Mouse (Mus musculus) forebrain, embryonic 13.5 days (tissue): ENCODE measurements around the gene Dnajb2. TPM values are rescaled to one million over a fixed set of nuclear protein-coding genes. Genes with fewer than 3 reads are reported as not detected.

ENCODE experiments used
- ATAC-seq: fragments of 200-750 bp; cut with Nextera tagmentation; 2 replicates; pipeline ENCODE4 v1.8.0; 2017
- H3K27ac ChIP-seq: fragments of 300-500 bp; sonication (generic); 2 replicates; pipeline ENCODE4 v1.5.1; 2015; ENCODE audit warnings: inconsistent platforms, mild to moderate bottlenecking, moderate library complexity
- H3K27me3 ChIP-seq: fragments of 300-500 bp; sonication (generic); 2 replicates; pipeline ENCODE4 v1.6.1; 2015; ENCODE audit warnings: mild to moderate bottlenecking, inconsistent platforms
- H3K36me3 ChIP-seq: fragments of 300-500 bp; sonication (generic); 2 replicates; pipeline ENCODE4 v1.6.1; 2015; ENCODE audit warnings: mild to moderate bottlenecking, inconsistent platforms; ENCODE audit not compliant: poor library complexity, severe bottlenecking
- H3K4me1 ChIP-seq: fragments of 300-500 bp; sonication (generic); 2 replicates; pipeline ENCODE4 v1.6.1; 2015; ENCODE audit warnings: inconsistent platforms
- H3K4me2 ChIP-seq: fragments of 300-500 bp; sonication (generic); 2 replicates; pipeline ENCODE4 v1.6.1; 2015; ENCODE audit warnings: inconsistent platforms, mild to moderate bottlenecking, moderate library complexity
- H3K4me3 ChIP-seq: fragments of 300-500 bp; sonication (generic); 2 replicates; pipeline ENCODE4 v1.5.1; 2015; ENCODE audit warnings: mild to moderate bottlenecking, inconsistent platforms
- H3K9ac ChIP-seq: fragments of 300-500 bp; sonication (generic); 2 replicates; pipeline ENCODE4 v1.6.1; 2015; ENCODE audit warnings: mild to moderate bottlenecking, inconsistent platforms
- H3K9me3 ChIP-seq: fragments of 300-500 bp; sonication (generic); replicated peaks from 2 replicates; pipeline ENCODE4 v1.6.1; 2016; ENCODE audit warnings: inconsistent platforms
- WGBS: fragments of 180-500 bp; shearing (Covaris S2); methylation state at CpG from one replicate; pipeline ENCODE4 v1.1.7; 2015; 5-methylcytosine and 5-hydroxymethylcytosine counted together
- microRNA-seq: library from miRNA; unstranded; fragments of <30 nt; microRNA quantifications from one replicate; pipeline ENCODE4, GENCODE M21; 2016
- polyA plus RNA-seq: library from polyadenylated mRNA; unstranded; fragments of >200 nt; fragmentation: Nextera tagmentation; extraction: Ambion mirVana; gene quantifications from 2 replicates; pipeline ENCODE4 v1.2.1, GENCODE M21; 2015

The Dnajb2 gene
- polyA plus RNA-seq, 1 experiment from 2014 or later: 40.0 TPM

DNA sequence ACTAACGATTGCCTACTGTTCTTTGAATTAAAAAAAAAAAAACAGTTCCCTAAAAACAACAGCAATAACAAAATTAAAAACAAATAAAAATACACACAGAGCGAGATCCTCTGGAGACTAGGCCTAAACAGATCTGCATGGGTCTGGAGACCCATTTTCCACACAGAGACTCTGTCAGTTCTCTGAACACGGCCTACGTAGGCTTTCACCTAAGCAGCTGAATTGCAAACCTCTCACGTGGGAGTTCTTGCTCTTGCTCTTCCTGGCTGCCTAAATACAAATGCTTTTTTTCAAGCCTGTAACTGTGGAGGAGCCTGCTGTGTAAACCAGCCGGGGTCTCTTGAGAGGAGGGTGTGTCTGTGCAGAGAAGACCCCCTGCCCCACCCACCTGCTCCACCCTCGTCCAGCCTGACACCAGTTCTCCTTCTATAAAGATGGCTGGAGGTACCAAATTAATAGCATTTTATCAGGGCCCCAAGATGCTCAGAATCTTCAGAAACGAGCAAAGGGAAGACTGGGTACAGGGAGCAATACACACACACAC is 53.8 kb downstream of the Dnajb2 start:
- no peak overlapping the region for H3K9ac ChIP-seq
- H3K4me3 ChIP-seq: no peak overlapping the region
- no peaks in the 10 kb centered on the region for H3K9me3 ChIP-seq
- 33% methylated on average over 8 of the region's 8 CpGs for WGBS
- no peaks in the 10 kb centered on the region for H3K36me3 ChIP-seq
- peak overlapping the region; percentile 34; the same call in 1 of the 2 replicates for H3K4me2 ChIP-seq
- H3K27ac ChIP-seq: peak overlapping the region; percentile 82
- H3K4me1 ChIP-seq: peaks cover 23% of the 10 kb centered on the region
- ATAC-seq: peak; percentile 16; the same call in 1 of the 2 replicates
- no peaks in the 10 kb centered on the region for H3K27me3 ChIP-seq

- no peaks in the 10 kb centered on the region for H3K27me3 ChIP-seq
- ATAC-seq: peak; percentile 46; the same call in 1 of the 2 replicates
- no peak overlapping the region for H3K9ac ChIP-seq
These were observed 54.4 kb downstream of the Dnajb2 start for GRCm38 (mm10) chr1:75290582-75290981.

DNA sequence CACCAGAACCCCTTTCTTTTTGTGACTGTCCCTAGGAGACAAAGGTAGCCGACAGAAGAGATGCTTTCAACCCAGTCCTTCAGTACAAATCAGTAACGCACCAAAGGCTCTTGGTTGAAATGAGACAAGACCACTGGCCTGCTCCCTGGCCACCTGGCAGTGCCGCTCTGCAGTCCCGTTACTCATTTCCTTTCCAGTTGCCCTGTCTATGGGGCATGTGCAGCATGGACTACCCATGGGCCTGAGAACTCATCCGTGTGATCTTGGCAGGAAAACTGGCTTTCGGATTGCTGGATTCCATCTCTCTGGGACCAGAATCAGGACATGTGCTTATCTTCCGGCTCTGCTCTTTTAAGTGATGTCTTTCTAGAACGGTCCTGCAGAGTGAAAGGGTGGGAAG is 55.1 kb downstream of the Dnajb2 start:
- no peaks in the 10 kb centered on the region for H3K36me3 ChIP-seq
- no peak overlapping the region for H3K4me3 ChIP-seq
- H3K9me3 ChIP-seq: no peaks in the 10 kb centered on the region
- ATAC-seq: no peak
- no peak overlapping the region for H3K4me2 ChIP-seq
- H3K27ac ChIP-seq: no peak overlapping the region
- peaks cover 23% of the 10 kb centered on the region for H3K4me1 ChIP-seq
- H3K27me3 ChIP-seq: no peaks in the 10 kb centered on the region
- H3K9ac ChIP-seq: 0 out of 2 replicates have a peak overlapping the region, but pooled peaks have one; percentile 8
- 85% methylated on average over 8 of the region's 8 CpGs for WGBS

More at GRCm38 (mm10) chr1:75290582-75290981, 54.4 kb downstream of the Dnajb2 start:
- Histone ChIP-seq H3K27ac (peak overlapping the region; percentile 82), H3K4me2 (no peak overlapping the region), H3K9me3 (no peaks in the 10 kb centered on the region), H3K4me3 (no peak overlapping the region), H3K4me1 (peaks cover 23% of the 10 kb centered on the region), H3K36me3 (no peaks in the 10 kb centered on the region)

DNA sequence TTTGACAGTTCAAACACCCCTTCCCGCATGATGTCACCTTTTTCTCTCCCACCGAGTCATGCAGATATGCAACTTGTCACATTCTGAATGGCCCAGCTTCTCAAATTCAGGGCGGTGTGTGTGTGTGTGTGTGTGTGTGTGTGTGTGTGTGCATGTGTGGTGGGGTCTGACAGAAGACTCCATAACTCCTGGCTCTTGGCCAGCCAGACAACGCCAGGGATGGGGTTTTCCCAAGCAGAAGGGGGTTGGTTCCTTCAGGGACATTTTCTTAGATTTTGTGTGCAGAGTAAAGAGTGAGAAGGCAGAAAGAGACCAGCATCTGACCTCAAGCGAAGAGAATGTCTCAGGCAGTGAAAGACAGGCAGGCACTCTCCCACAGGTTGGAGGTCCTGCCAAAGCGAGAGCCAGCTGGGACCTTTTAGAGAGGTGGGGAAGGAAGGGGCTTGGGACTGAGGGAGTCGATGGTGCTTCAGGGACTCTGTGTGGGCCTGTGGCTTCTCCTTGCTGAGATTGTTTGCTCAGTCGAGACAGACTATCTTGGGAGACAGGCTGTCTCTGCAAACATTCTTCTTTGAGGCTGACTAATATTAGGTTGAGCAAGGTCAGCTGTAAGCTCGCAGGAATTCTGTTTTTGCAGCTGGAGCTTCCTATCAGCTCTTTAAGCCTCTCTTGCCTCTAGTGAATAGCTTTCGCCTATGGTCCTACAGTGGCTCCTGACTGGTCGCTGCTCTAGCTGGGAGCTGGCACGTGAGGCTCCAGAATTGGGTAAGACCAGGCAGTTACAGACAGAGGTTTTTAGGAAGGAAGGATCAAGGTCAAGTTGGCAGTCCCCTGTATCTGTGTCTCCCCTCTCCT is 56.5 kb downstream of the Dnajb2 start:
- Histone ChIP-seq H3K4me3 (no peak overlapping the region), H3K9ac (no peak overlapping the region), H3K9me3 (no peaks in the 10 kb centered on the region), H3K27ac (no peak overlapping the region), H3K27me3 (no peaks in the 10 kb centered on the region), H3K36me3 (no peaks in the 10 kb centered on the region), H3K4me2 (no peak overlapping the region), H3K4me1 (peaks cover 23% of the 10 kb centered on the region)
- 55% methylated on average over 12 of the region's 12 CpGs for WGBS
- ATAC-seq: no peak

DNA sequence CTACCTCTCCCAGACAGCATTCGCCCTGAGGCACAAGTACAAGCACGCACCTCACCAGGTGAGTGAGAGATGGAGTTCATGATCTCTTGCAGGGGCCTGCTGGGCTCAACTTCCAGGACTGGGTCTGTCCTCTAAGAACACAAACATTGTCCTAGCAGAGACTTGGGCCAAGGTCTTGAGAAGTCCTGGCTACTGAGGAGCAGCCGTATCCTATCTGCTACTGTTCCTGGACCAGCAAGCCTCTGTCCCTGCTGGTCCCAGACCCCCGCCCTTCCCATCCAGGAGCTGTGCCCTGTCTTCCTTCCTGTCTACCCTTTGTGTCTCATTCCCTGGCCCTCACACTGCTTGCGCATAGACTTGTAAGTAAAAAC is 57.1 kb downstream of the Dnajb2 start:
- no peak overlapping the region for H3K4me2 ChIP-seq
- peaks cover 22% of the 10 kb centered on the region for H3K4me1 ChIP-seq
- no peaks in the 10 kb centered on the region for H3K9me3 ChIP-seq
- no peak overlapping the region for H3K9ac ChIP-seq
- no peaks in the 10 kb centered on the region for H3K36me3 ChIP-seq
- no peaks in the 10 kb centered on the region for H3K27me3 ChIP-seq
- no peak overlapping the region for H3K4me3 ChIP-seq
- WGBS: 89% methylated on average over 5 of the region's 5 CpGs
- no peak for ATAC-seq
- H3K27ac ChIP-seq: no peak overlapping the region

DNA sequence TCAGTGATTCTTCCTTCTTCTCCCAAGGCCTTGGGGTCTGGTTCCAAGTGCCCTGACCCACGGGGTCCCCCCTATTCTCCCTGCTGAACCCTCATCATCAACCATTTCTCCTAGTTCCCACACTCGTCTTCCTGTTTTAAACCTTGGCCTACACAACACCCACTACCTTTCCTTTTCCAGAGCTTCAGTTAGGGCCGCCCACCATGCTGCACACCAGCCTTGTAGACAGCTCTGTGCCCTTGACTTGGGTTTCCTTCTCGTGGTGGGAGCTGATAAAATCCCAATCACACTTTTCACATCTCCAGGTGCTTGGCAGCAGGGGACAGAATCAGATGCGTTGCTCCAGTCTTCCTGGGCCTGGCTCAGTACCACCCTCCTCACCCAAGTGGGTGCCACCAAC is 58.1 kb downstream of the Dnajb2 start:
- Histone ChIP-seq H3K36me3 (no peaks in the 10 kb centered on the region), H3K27me3 (no peaks in the 10 kb centered on the region), H3K4me2 (no peak overlapping the region), H3K9me3 (no peaks in the 10 kb centered on the region), H3K4me1 (peaks cover 13% of the 10 kb centered on the region), H3K9ac (no peak overlapping the region), H3K27ac (no peak overlapping the region), H3K4me3 (no peak overlapping the region)
- WGBS: 82% methylated on average over 5 of the region's 5 CpGs
- ATAC-seq: no peak

Small RNAs within 50 kb of the gene (microRNA-seq; reads per million reads assigned to microRNA genes)
- not detected for gene Gm27943

Other genes with a start within 250 kb of the Dnajb2 start
- gene Nhej1, start 111.2 kb upstream of the Dnajb2 start, polyA plus RNA-seq: 8.4 and 10.6 TPM in 2 replicates
- gene Slc23a3, start 102.5 kb upstream of the Dnajb2 start, polyA plus RNA-seq: 0.08 TPM in 1 of 2 replicates, not detected in the other
- 47.1 and 52.8 TPM in 2 replicates for gene Cnppd1, start 93.7 kb upstream of the Dnajb2 start, polyA plus RNA-seq
- 71.8 and 75.1 TPM in 2 replicates for gene Retreg2, start 93.6 kb upstream of the Dnajb2 start, polyA plus RNA-seq
- gene Zfand2b, start 67.8 kb upstream of the Dnajb2 start, polyA plus RNA-seq: 33.2 and 37.9 TPM in 2 replicates
- gene Abcb6, start 56.0 kb upstream of the Dnajb2 start, polyA plus RNA-seq: 28.6 and 31.7 TPM in 2 replicates
- 22.0 and 23.1 TPM in 2 replicates for gene Ankzf1, start 44.3 kb upstream of the Dnajb2 start, polyA plus RNA-seq
- 29.7 and 31.8 TPM in 2 replicates for gene Atg9a, start 44.2 kb upstream of the Dnajb2 start, polyA plus RNA-seq
- gene Glb1l, start 25.6 kb upstream of the Dnajb2 start, polyA plus RNA-seq: 14.6 and 21.1 TPM in 2 replicates
- 143 and 157 TPM in 2 replicates for gene Stk16, start 25.6 kb upstream of the Dnajb2 start, polyA plus RNA-seq
- 15.3 and 16.6 TPM in 2 replicates for gene Tuba4a, start 16.5 kb upstream of the Dnajb2 start, polyA plus RNA-seq
- not detected in 2 replicates for gene A630095N17Rik, start 4.3 kb upstream of the Dnajb2 start, polyA plus RNA-seq
- gene Ptprn, start 28.1 kb downstream of the Dnajb2 start, polyA plus RNA-seq: 4.5 and 6.5 TPM in 2 replicates
- gene Resp18, start 42.0 kb downstream of the Dnajb2 start, polyA plus RNA-seq: 37.0 and 44.1 TPM in 2 replicates
- 140 and 142 TPM in 2 replicates for gene Dnpep, start 81.6 kb downstream of the Dnajb2 start, polyA plus RNA-seq
- 0.81 and 1.1 TPM in 2 replicates for gene Des, start 123.9 kb downstream of the Dnajb2 start, polyA plus RNA-seq
- 7.6 and 9.0 TPM in 2 replicates for gene Speg, start 138.9 kb downstream of the Dnajb2 start, polyA plus RNA-seq
- gene Gmppa, start 199.5 kb downstream of the Dnajb2 start, polyA plus RNA-seq: 53.7 and 62.7 TPM in 2 replicates
- 4.0 and 5.4 TPM in 2 replicates for gene Asic4, start 214.0 kb downstream of the Dnajb2 start, polyA plus RNA-seq
- 16.9 and 18.6 TPM in 2 replicates for gene Chpf, start 242.9 kb downstream of the Dnajb2 start, polyA plus RNA-seq
- 34.0 and 35.5 TPM in 2 replicates for gene Tmem198, start 243.1 kb downstream of the Dnajb2 start, polyA plus RNA-seq